Mouse (Mus musculus): Measurements from ENCODE around the gene Klhl7. TPM values are rescaled to one million over a fixed set of nuclear protein-coding genes. Genes with fewer than 3 reads are reported as not detected.

Klhl7 gene
- polyA plus RNA-seq, 1 experiment from 2014 or later, result 129 TPM

GRCm38 (mm10) chr5:24172092-24172491 lies 71.7 kb downstream of the Klhl7 start:
- Histone ChIP-seq H3K36me3 (ENCODE audit: control insufficient read depth, insufficient read depth, low read length) (no peaks in the 10 kb centered on the region), H3K4me3 (ENCODE audit: low read depth, low read length) (no peak overlapping the region), H3K9me3 (ENCODE audit: control insufficient read depth, low read length) (no peaks in the 10 kb centered on the region), H3K4me1 (replicated peaks; ENCODE audit: control insufficient read depth, insufficient read depth, low read length) (no peaks in the 10 kb centered on the region), H3K4me2 (ENCODE audit: low read depth, low read length, severe bottlenecking) (no peak overlapping the region), H3K27me3 (ENCODE audit: control insufficient read depth, insufficient read depth, low read length) (no peaks in the 10 kb centered on the region), H3K9ac (ENCODE audit: low read length) (no peak overlapping the region), H3K27ac (ENCODE audit: low read depth, low read length) (no peak overlapping the region)
- ATAC-seq (replicated peaks; ENCODE audit: low FRiP score), result no peak
- DNase-seq (ENCODE audit: low spot score), result no peak

- Histone ChIP-seq H3K4me3 (ENCODE audit: low read depth, low read length) (no peak overlapping the region), H3K4me2 (ENCODE audit: low read depth, low read length, severe bottlenecking) (no peak overlapping the region), H3K9ac (ENCODE audit: low read length) (no peak overlapping the region), H3K4me1 (replicated peaks; ENCODE audit: control insufficient read depth, insufficient read depth, low read length) (no peaks in the 10 kb centered on the region), H3K9me3 (ENCODE audit: control insufficient read depth, low read length) (no peaks in the 10 kb centered on the region; the same call in 1 of the 2 replicates), H3K27me3 (ENCODE audit: control insufficient read depth, insufficient read depth, low read length) (no peaks in the 10 kb centered on the region), H3K36me3 (ENCODE audit: control insufficient read depth, insufficient read depth, low read length) (peaks cover 2% of the 10 kb centered on the region; the same call in 1 of the 2 replicates), H3K27ac (ENCODE audit: low read depth, low read length) (no peak overlapping the region)
- WGBS, result 94% methylated on average over 16 of the region's 16 CpGs
- no peak for DNase-seq (ENCODE audit: low spot score)
- ATAC-seq (replicated peaks; ENCODE audit: low FRiP score), result no peak
These were observed 81.3 kb downstream of the Klhl7 start for GRCm38 (mm10) chr5:24181514-24182295.

- WGBS, result 93% methylated on average over 9 of the region's 9 CpGs
- Histone ChIP-seq H3K27me3 (ENCODE audit: control insufficient read depth, insufficient read depth, low read length) (no peaks in the 10 kb centered on the region), H3K4me3 (ENCODE audit: low read depth, low read length) (no peak overlapping the region), H3K4me2 (ENCODE audit: low read depth, low read length, severe bottlenecking) (no peak overlapping the region), H3K36me3 (ENCODE audit: control insufficient read depth, insufficient read depth, low read length) (peaks cover 2% of the 10 kb centered on the region; the same call in 1 of the 2 replicates), H3K4me1 (replicated peaks; ENCODE audit: control insufficient read depth, insufficient read depth, low read length) (no peaks in the 10 kb centered on the region), H3K27ac (ENCODE audit: low read depth, low read length) (no peak overlapping the region), H3K9ac (ENCODE audit: low read length) (no peak overlapping the region), H3K9me3 (ENCODE audit: control insufficient read depth, low read length) (no peaks in the 10 kb centered on the region; the same call in 1 of the 2 replicates)
- DNase-seq (ENCODE audit: low spot score), result no peak
- ATAC-seq (replicated peaks; ENCODE audit: low FRiP score), result no peak
These were observed 81.9 kb downstream of the Klhl7 start for GRCm38 (mm10) chr5:24182296-24182734.

GRCm38 (mm10) chr5:24183096-24183495 lies 82.7 kb downstream of the Klhl7 start:
- DNase-seq (ENCODE audit: low spot score) (no peak), ATAC-seq (replicated peaks; ENCODE audit: low FRiP score) (no peak)
- Histone ChIP-seq H3K27me3 (ENCODE audit: control insufficient read depth, insufficient read depth, low read length) (no peaks in the 10 kb centered on the region), H3K4me2 (ENCODE audit: low read depth, low read length, severe bottlenecking) (no peak overlapping the region), H3K9ac (ENCODE audit: low read length) (no peak overlapping the region), H3K9me3 (ENCODE audit: control insufficient read depth, low read length) (no peaks in the 10 kb centered on the region; the same call in 1 of the 2 replicates), H3K27ac (ENCODE audit: low read depth, low read length) (no peak overlapping the region), H3K4me3 (ENCODE audit: low read depth, low read length) (no peak overlapping the region), H3K4me1 (replicated peaks; ENCODE audit: control insufficient read depth, insufficient read depth, low read length) (no peaks in the 10 kb centered on the region), H3K36me3 (ENCODE audit: control insufficient read depth, insufficient read depth, low read length) (peaks cover 2% of the 10 kb centered on the region; the same call in 1 of the 2 replicates)
- WGBS, result 90% methylated on average over 6 of the region's 6 CpGs

- 90% methylated on average over 5 of the region's 5 CpGs for WGBS
- peaks cover 2% of the 10 kb centered on the region; the same call in 1 of the 2 replicates for H3K36me3 ChIP-seq (ENCODE audit: control insufficient read depth, insufficient read depth, low read length)
- ATAC-seq (replicated peaks; ENCODE audit: low FRiP score), result no peak
These were observed 83.6 kb downstream of the Klhl7 start for GRCm38 (mm10) chr5:24184011-24184410.

GRCm38 (mm10) chr5:24188476-24188875 lies 88.1 kb downstream of the Klhl7 start:
- ATAC-seq (replicated peaks; ENCODE audit: low FRiP score), result no peak
- 80% methylated on average over 4 of the region's 4 CpGs for WGBS
- H3K36me3 ChIP-seq (ENCODE audit: control insufficient read depth, insufficient read depth, low read length), result peaks cover 2% of the 10 kb centered on the region; the same call in 1 of the 2 replicates

More at GRCm38 (mm10) chr5:24184011-24184410, 83.6 kb downstream of the Klhl7 start:
- no peaks in the 10 kb centered on the region for H3K4me1 ChIP-seq (replicated peaks; ENCODE audit: control insufficient read depth, insufficient read depth, low read length)
- H3K9me3 ChIP-seq (ENCODE audit: control insufficient read depth, low read length), result no peaks in the 10 kb centered on the region; the same call in 1 of the 2 replicates
- no peak for DNase-seq (ENCODE audit: low spot score)
- H3K27me3 ChIP-seq (ENCODE audit: control insufficient read depth, insufficient read depth, low read length), result no peaks in the 10 kb centered on the region
- H3K4me2 ChIP-seq (ENCODE audit: low read depth, low read length, severe bottlenecking), result no peak overlapping the region
- H3K27ac ChIP-seq (ENCODE audit: low read depth, low read length), result no peak overlapping the region
- H3K9ac ChIP-seq (ENCODE audit: low read length), result no peak overlapping the region
- no peak overlapping the region for H3K4me3 ChIP-seq (ENCODE audit: low read depth, low read length)

GRCm38 (mm10) chr5:24191821-24192220 lies 91.4 kb downstream of the Klhl7 start:
- Histone ChIP-seq H3K36me3 (ENCODE audit: control insufficient read depth, insufficient read depth, low read length) (no peaks in the 10 kb centered on the region), H3K4me1 (replicated peaks; ENCODE audit: control insufficient read depth, insufficient read depth, low read length) (no peaks in the 10 kb centered on the region), H3K9ac (ENCODE audit: low read length) (no peak overlapping the region), H3K9me3 (ENCODE audit: control insufficient read depth, low read length) (no peaks in the 10 kb centered on the region), H3K27ac (ENCODE audit: low read depth, low read length) (no peak overlapping the region), H3K4me3 (ENCODE audit: low read depth, low read length) (no peak overlapping the region), H3K27me3 (ENCODE audit: control insufficient read depth, insufficient read depth, low read length) (no peaks in the 10 kb centered on the region), H3K4me2 (ENCODE audit: low read depth, low read length, severe bottlenecking) (no peak overlapping the region)
- ATAC-seq (replicated peaks; ENCODE audit: low FRiP score) (no peak), DNase-seq (ENCODE audit: low spot score) (no peak)
- WGBS, result 81% methylated on average over 2 of the region's 2 CpGs

More at GRCm38 (mm10) chr5:24188476-24188875, 88.1 kb downstream of the Klhl7 start:
- H3K4me1 ChIP-seq (replicated peaks; ENCODE audit: control insufficient read depth, insufficient read depth, low read length), result no peaks in the 10 kb centered on the region
- H3K9me3 ChIP-seq (ENCODE audit: control insufficient read depth, low read length), result no peaks in the 10 kb centered on the region; the same call in 1 of the 2 replicates
- no peak overlapping the region for H3K4me2 ChIP-seq (ENCODE audit: low read depth, low read length, severe bottlenecking)
- no peak for DNase-seq (ENCODE audit: low spot score)
- no peak overlapping the region for H3K9ac ChIP-seq (ENCODE audit: low read length)
- no peak overlapping the region for H3K27ac ChIP-seq (ENCODE audit: low read depth, low read length)
- no peak overlapping the region for H3K4me3 ChIP-seq (ENCODE audit: low read depth, low read length)
- no peaks in the 10 kb centered on the region for H3K27me3 ChIP-seq (ENCODE audit: control insufficient read depth, insufficient read depth, low read length)

GRCm38 (mm10) chr5:24201006-24201405 lies 100.6 kb downstream of the Klhl7 start:
- no peak overlapping the region for H3K9ac ChIP-seq (ENCODE audit: low read length)
- H3K4me2 ChIP-seq (ENCODE audit: low read depth, low read length, severe bottlenecking), result no peak overlapping the region
- no peaks in the 10 kb centered on the region for H3K27me3 ChIP-seq (ENCODE audit: control insufficient read depth, insufficient read depth, low read length)
- DNase-seq (ENCODE audit: low spot score) (no peak), ATAC-seq (replicated peaks; ENCODE audit: low FRiP score) (no peak)
- no peaks in the 10 kb centered on the region for H3K9me3 ChIP-seq (ENCODE audit: control insufficient read depth, low read length)
- H3K36me3 ChIP-seq (ENCODE audit: control insufficient read depth, insufficient read depth, low read length), result no peaks in the 10 kb centered on the region
- no peak overlapping the region for H3K27ac ChIP-seq (ENCODE audit: low read depth, low read length)
- no peak overlapping the region for H3K4me3 ChIP-seq (ENCODE audit: low read depth, low read length)
- no peaks in the 10 kb centered on the region; the same call in 1 of the 2 replicates for H3K4me1 ChIP-seq (replicated peaks; ENCODE audit: control insufficient read depth, insufficient read depth, low read length)
- 90% methylated on average over 4 of the region's 4 CpGs for WGBS

Measured in forebrain, embryonic 11.5 days (tissue).